Mouse (Mus musculus): ENCODE data around the gene Patj. TPM values are rescaled to one million over a fixed set of nuclear protein-coding genes. Genes with fewer than 3 reads are reported as not detected.
"Not testable (repeated sequence)": the region's sequence is repeated elsewhere in the genome, so short reads cannot be mapped to it uniquely, and the experiment has no call there.

Gene Patj
- polyA plus RNA-seq, 1 experiment from 2014 or later = 21.1 TPM

- 33% methylated on average over 1 of the region's 1 CpGs for WGBS
Observed at GRCm38 (mm10) chr4:98598546-98598971, 203.0 kb downstream of the Patj start.

GRCm38 (mm10) chr4:98599358-98599757 is 203.8 kb downstream of the Patj start:
- Histone ChIP-seq H3K27ac (no peak overlapping the region), H3K9me3 (no peaks in the 10 kb centered on the region), H3K27me3 (replicated peaks) (no peaks in the 10 kb centered on the region), H3K4me2 (replicated peaks) (no peak overlapping the region), H3K4me1 (replicated peaks) (no peaks in the 10 kb centered on the region; the same call in 1 of the 2 replicates), H3K36me3 (no peaks in the 10 kb centered on the region), H3K4me3 (replicated peaks) (no peak overlapping the region), H3K9ac (no peak overlapping the region)
- WGBS = 48% methylated on average over 6 of the region's 6 CpGs
- ATAC-seq = no peak

More at GRCm38 (mm10) chr4:98598546-98598971, 203.0 kb downstream of the Patj start:
- no peak for ATAC-seq
- no peak overlapping the region for H3K9ac ChIP-seq
- H3K4me3 ChIP-seq (replicated peaks) = no peak overlapping the region
- no peaks in the 10 kb centered on the region; the same call in 1 of the 2 replicates for H3K4me1 ChIP-seq (replicated peaks)
- H3K36me3 ChIP-seq = no peaks in the 10 kb centered on the region
- no peak overlapping the region for H3K27ac ChIP-seq
- H3K9me3 ChIP-seq = no peaks in the 10 kb centered on the region
- no peak overlapping the region for H3K4me2 ChIP-seq (replicated peaks)
- no peaks in the 10 kb centered on the region for H3K27me3 ChIP-seq (replicated peaks)

- Histone ChIP-seq H3K27ac (no peak overlapping the region), H3K27me3 (replicated peaks) (no peaks in the 10 kb centered on the region), H3K4me2 (replicated peaks) (no peak overlapping the region), H3K36me3 (no peaks in the 10 kb centered on the region), H3K9me3 (no peaks in the 10 kb centered on the region), H3K4me1 (replicated peaks) (no peaks in the 10 kb centered on the region; the same call in 1 of the 2 replicates), H3K9ac (no peak overlapping the region), H3K4me3 (replicated peaks) (no peak overlapping the region)
- no peak for ATAC-seq
- 42% methylated on average over 6 of the region's 6 CpGs for WGBS
Observed at GRCm38 (mm10) chr4:98603131-98603530, 207.5 kb downstream of the Patj start.

- no peak overlapping the region for H3K4me3 ChIP-seq (replicated peaks)
- no peaks in the 10 kb centered on the region for H3K36me3 ChIP-seq
- H3K9ac ChIP-seq = no peak overlapping the region
- H3K4me1 ChIP-seq (replicated peaks) = no peaks in the 10 kb centered on the region
- no peak for ATAC-seq
- H3K9me3 ChIP-seq = no peaks in the 10 kb centered on the region
- H3K27ac ChIP-seq = no peak overlapping the region
- H3K4me2 ChIP-seq (replicated peaks) = no peak overlapping the region
- WGBS = 74% methylated on average over 2 of the region's 2 CpGs
- no peaks in the 10 kb centered on the region for H3K27me3 ChIP-seq (replicated peaks)
Observed at GRCm38 (mm10) chr4:98610501-98610900, 214.9 kb downstream of the Patj start.

- no peaks in the 10 kb centered on the region for H3K27me3 ChIP-seq (replicated peaks)
- H3K9ac ChIP-seq = no peak overlapping the region
- no peak overlapping the region for H3K4me2 ChIP-seq (replicated peaks)
- no peak overlapping the region for H3K4me3 ChIP-seq (replicated peaks)
- ATAC-seq = no peak
- WGBS = 77% methylated on average over 3 of the region's 3 CpGs
- no peak overlapping the region for H3K27ac ChIP-seq
- H3K4me1 ChIP-seq (replicated peaks) = no peaks in the 10 kb centered on the region
- no peaks in the 10 kb centered on the region for H3K9me3 ChIP-seq
- H3K36me3 ChIP-seq = no peaks in the 10 kb centered on the region
Observed at GRCm38 (mm10) chr4:98614395-98614794, 218.8 kb downstream of the Patj start.

GRCm38 (mm10) chr4:98619199-98619598 is 223.6 kb downstream of the Patj start:
- no peaks in the 10 kb centered on the region for H3K27me3 ChIP-seq (replicated peaks)
- no peaks in the 10 kb centered on the region for H3K9me3 ChIP-seq
- no peak overlapping the region for H3K9ac ChIP-seq
- H3K27ac ChIP-seq = no peak overlapping the region
- ATAC-seq = no peak
- 84% methylated on average over 6 of the region's 6 CpGs for WGBS
- no peaks in the 10 kb centered on the region for H3K36me3 ChIP-seq
- no peaks in the 10 kb centered on the region for H3K4me1 ChIP-seq (replicated peaks)
- no peak overlapping the region for H3K4me3 ChIP-seq (replicated peaks)
- H3K4me2 ChIP-seq (replicated peaks) = no peak overlapping the region

GRCm38 (mm10) chr4:98620986-98621784 is 225.6 kb downstream of the Patj start:
- no peak overlapping the region for H3K9ac ChIP-seq
- 75% methylated on average over 9 of the region's 9 CpGs for WGBS
- H3K27ac ChIP-seq = no peak overlapping the region
- no peak overlapping the region for H3K4me2 ChIP-seq (replicated peaks)
- H3K36me3 ChIP-seq = no peaks in the 10 kb centered on the region
- H3K4me3 ChIP-seq (replicated peaks) = no peak overlapping the region
- no peaks in the 10 kb centered on the region for H3K27me3 ChIP-seq (replicated peaks)
- H3K4me1 ChIP-seq (replicated peaks) = no peaks in the 10 kb centered on the region
- no peaks in the 10 kb centered on the region for H3K9me3 ChIP-seq
- ATAC-seq = no peak

- WGBS = 45% methylated on average over 1 of the region's 1 CpGs
- H3K4me3 ChIP-seq (replicated peaks) = no peak overlapping the region
- ATAC-seq = no peak
- no peaks in the 10 kb centered on the region for H3K36me3 ChIP-seq
- no peaks in the 10 kb centered on the region for H3K9me3 ChIP-seq
- no peaks in the 10 kb centered on the region for H3K4me1 ChIP-seq (replicated peaks)
- no peak overlapping the region for H3K4me2 ChIP-seq (replicated peaks)
- peak overlapping the region; percentile 70 for H3K27ac ChIP-seq
- no peaks in the 10 kb centered on the region for H3K27me3 ChIP-seq (replicated peaks)
- no peak overlapping the region for H3K9ac ChIP-seq
Observed at GRCm38 (mm10) chr4:98622180-98622579, 226.6 kb downstream of the Patj start.

- no peaks in the 10 kb centered on the region for H3K27me3 ChIP-seq (replicated peaks)
- H3K36me3 ChIP-seq = no peaks in the 10 kb centered on the region
- no peak overlapping the region for H3K4me3 ChIP-seq (replicated peaks)
- H3K9me3 ChIP-seq = no peaks in the 10 kb centered on the region
- no peak overlapping the region for H3K9ac ChIP-seq
- no peak overlapping the region for H3K4me2 ChIP-seq (replicated peaks)
- ATAC-seq = peak; percentile 43
- peak overlapping the region; percentile 38; the same call in 1 of the 2 replicates for H3K27ac ChIP-seq
- H3K4me1 ChIP-seq (replicated peaks) = no peaks in the 10 kb centered on the region
- 26% methylated on average over 3 of the region's 3 CpGs for WGBS
Observed at GRCm38 (mm10) chr4:98622996-98623673, 227.6 kb downstream of the Patj start.

GRCm38 (mm10) chr4:98628286-98628685 is 232.7 kb downstream of the Patj start:
- H3K9ac ChIP-seq = no peak overlapping the region
- 88% methylated on average over 6 of the region's 6 CpGs for WGBS

GRCm38 (mm10) chr4:98629217-98629616 is 233.6 kb downstream of the Patj start:
- not testable (repeated sequence) for H3K9me3 ChIP-seq; H3K9ac ChIP-seq; H3K27ac ChIP-seq; H3K4me1 ChIP-seq (replicated peaks); H3K4me3 ChIP-seq (replicated peaks); ATAC-seq; H3K27me3 ChIP-seq (replicated peaks); H3K36me3 ChIP-seq; H3K4me2 ChIP-seq (replicated peaks)

More at GRCm38 (mm10) chr4:98628286-98628685, 232.7 kb downstream of the Patj start:
- ATAC-seq = no peak
- Histone ChIP-seq H3K36me3 (no peaks in the 10 kb centered on the region), H3K4me3 (replicated peaks) (no peak overlapping the region), H3K27me3 (replicated peaks) (no peaks in the 10 kb centered on the region), H3K9me3 (no peaks in the 10 kb centered on the region), H3K4me2 (replicated peaks) (no peak overlapping the region), H3K4me1 (replicated peaks) (no peaks in the 10 kb centered on the region), H3K27ac (no peak overlapping the region)

GRCm38 (mm10) chr4:98635140-98635837 is 239.7 kb downstream of the Patj start:
- H3K4me2 ChIP-seq (replicated peaks) = no peak overlapping the region
- no peak for ATAC-seq
- no peaks in the 10 kb centered on the region for H3K36me3 ChIP-seq
- no peaks in the 10 kb centered on the region for H3K27me3 ChIP-seq (replicated peaks)
- no peak overlapping the region for H3K9ac ChIP-seq
- WGBS = 76% methylated on average over 18 of the region's 18 CpGs
- no peak overlapping the region for H3K4me3 ChIP-seq (replicated peaks)
- H3K27ac ChIP-seq = no peak overlapping the region
- no peaks in the 10 kb centered on the region for H3K9me3 ChIP-seq
- H3K4me1 ChIP-seq (replicated peaks) = no peaks in the 10 kb centered on the region

All from intestine, embryonic 15.5 days (tissue).